9 mouse cellular contexts compared by ENCODE assay signal in the genomic region with DNA sequence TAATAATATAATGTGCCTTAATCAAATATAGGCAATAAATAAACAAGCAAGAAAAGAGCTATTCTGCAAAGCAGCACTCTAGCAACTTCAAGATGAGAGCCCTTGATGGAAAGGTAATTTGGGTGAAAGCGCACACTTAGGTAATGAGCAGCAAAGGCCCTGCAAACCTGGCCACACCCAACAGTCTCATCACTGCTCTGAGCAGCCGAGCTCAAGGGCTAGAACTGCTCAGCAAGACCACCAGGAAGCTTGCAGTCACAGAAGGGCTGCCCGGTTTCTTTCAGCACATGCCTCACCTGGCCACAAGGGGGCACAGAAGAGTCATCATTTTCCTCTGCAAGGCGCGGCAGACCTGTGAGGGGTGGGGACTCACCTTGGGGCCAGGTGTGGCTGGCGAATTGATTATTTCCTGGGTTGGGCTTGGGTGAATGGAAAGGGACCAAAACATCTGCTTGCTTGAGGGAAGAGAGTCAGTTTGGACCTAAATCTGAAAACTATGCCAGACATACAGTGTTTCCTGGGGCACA.
DNase-seq lines count a peak whose midpoint lies in the region; ATAC-seq and TF ChIP-seq lines count a peak whose summit lies in the region.
"Had no signal": no experiment of that assay in that cellular context is flagged by ENCODE, and none has a peak within 500 bp of the region (broad histone marks: within the 10 kb centered on the region; RNA-seq: fewer than 3 reads in every experiment).

No protein-coding gene starts in this region.

- 16% methylated on average over 6 of the region's 6 CpGs for WGBS in hindbrain, embryonic 10.5 days
- WGBS in hindbrain, embryonic 13.5 days = 14% methylated on average over 6 of the region's 6 CpGs
- 17% methylated on average over 6 of the region's 6 CpGs for WGBS in forebrain, postnatal 0 days
- WGBS in small intestine, adult 2 months = 12% methylated on average over 6 of the region's 6 CpGs

- DNase-seq in hindbrain, embryonic 10.5 days (ENCODE audit: low spot score) = peak; percentile 47
- peak; percentile 36 for DNase-seq in A20 (ENCODE audit: low read depth, low spot score)
- peak; percentile 14 to 44 for DNase-seq in adrenal gland, postnatal 36 days
- peak; percentile 59 for DNase-seq in forebrain, postnatal 0 days
- no peak for DNase-seq in layer of hippocampus, adult 11-12 months (ENCODE audit: low spot score)

- no peak overlapping the region for H3K4me3 ChIP-seq in hindbrain, embryonic 10.5 days
- H3K4me3 ChIP-seq in hindbrain, embryonic 13.5 days = no peak overlapping the region
- H3K4me3 ChIP-seq in forebrain, postnatal 0 days (ENCODE audit: low read depth, low read length) = no peak overlapping the region
- no peak overlapping the region for H3K4me3 ChIP-seq in small intestine, adult 2 months (ENCODE audit: low read depth, low read length)
- H3K4me3 ChIP-seq: neural tube, embryonic 12.5 days had no signal

- no peak overlapping the region for H3K4me2 ChIP-seq in hindbrain, embryonic 13.5 days
- H3K4me2 ChIP-seq in forebrain, postnatal 0 days (ENCODE audit: low read depth) = no peak overlapping the region
- H3K4me2 ChIP-seq: neural tube, embryonic 12.5 days had no signal

- no peak for TF ChIP-seq POLR2A in small intestine, adult 2 months (IDR thresholded peaks at IDR 0.05; ENCODE audit: low read depth, low read length)

- peaks cover 50% of the 10 kb centered on the region for H3K27me3 ChIP-seq in hindbrain, embryonic 10.5 days (ENCODE audit: insufficient read depth, poor library complexity, severe bottlenecking)
- peaks cover 27% of the 10 kb centered on the region for H3K27me3 ChIP-seq in hindbrain, embryonic 13.5 days
- no peaks in the 10 kb centered on the region for H3K27me3 ChIP-seq in forebrain, postnatal 0 days (ENCODE audit: insufficient read depth, low read length)
- H3K27me3 ChIP-seq in small intestine, adult 2 months (ENCODE audit: control insufficient read depth, insufficient read depth, low read length) = no peaks in the 10 kb centered on the region
- H3K27me3 ChIP-seq: neural tube, embryonic 12.5 days had no signal

- no peak overlapping the region for H3K9ac ChIP-seq in hindbrain, embryonic 13.5 days
- no peak overlapping the region for H3K9ac ChIP-seq in forebrain, postnatal 0 days
- H3K9ac ChIP-seq: neural tube, embryonic 12.5 days had no signal

- peak; percentile 72 for TF ChIP-seq CTCF in forebrain, postnatal 0 days (IDR thresholded peaks at IDR 0.05; ENCODE audit: low read depth)
- peak; percentile 64; the same call in 1 of the 2 replicates for TF ChIP-seq CTCF in small intestine, adult 2 months (IDR thresholded peaks at IDR 0.05; ENCODE audit: extremely low read depth, insufficient read length, insufficient replicate concordance, low read depth, low read length)

- H3K9me3 ChIP-seq in hindbrain, embryonic 10.5 days = no peaks in the 10 kb centered on the region
- no peaks in the 10 kb centered on the region for H3K9me3 ChIP-seq in hindbrain, embryonic 13.5 days
- H3K9me3 ChIP-seq in forebrain, postnatal 0 days (ENCODE audit: low read length) = no peaks in the 10 kb centered on the region
- H3K9me3 ChIP-seq: neural tube, embryonic 12.5 days had no signal

- no peak overlapping the region for H3K27ac ChIP-seq in hindbrain, embryonic 10.5 days
- H3K27ac ChIP-seq in hindbrain, embryonic 13.5 days = no peak overlapping the region
- 0 out of 2 replicates have a peak overlapping the region, but pooled peaks have one; percentile 5 for H3K27ac ChIP-seq in forebrain, postnatal 0 days (ENCODE audit: low read depth, low read length)
- no peak overlapping the region for H3K27ac ChIP-seq in small intestine, adult 2 months (ENCODE audit: insufficient read depth, low read depth, low read length)
- H3K27ac ChIP-seq: neural tube, embryonic 12.5 days had no signal

- ATAC-seq in hindbrain, embryonic 13.5 days (ENCODE audit: low FRiP score) = no peak
- peak; percentile 36; the same call in 1 of the 2 replicates for ATAC-seq in forebrain, postnatal 0 days
- no peak for ATAC-seq in granulocyte monocyte progenitor cell, adult 5-6 weeks (replicated peaks; ENCODE audit: poor library complexity, severe bottlenecking)

- no peaks in the 10 kb centered on the region for H3K36me3 ChIP-seq in hindbrain, embryonic 10.5 days
- H3K36me3 ChIP-seq in hindbrain, embryonic 13.5 days = no peaks in the 10 kb centered on the region
- H3K36me3 ChIP-seq in forebrain, postnatal 0 days (ENCODE audit: insufficient read depth) = no peaks in the 10 kb centered on the region
- H3K36me3 ChIP-seq in small intestine, adult 2 months (ENCODE audit: control insufficient read depth, insufficient read depth, low read length) = no peaks in the 10 kb centered on the region
- H3K36me3 ChIP-seq: neural tube, embryonic 12.5 days had no signal

- peaks cover 18% of the 10 kb centered on the region for H3K4me1 ChIP-seq in hindbrain, embryonic 10.5 days (replicated peaks)
- H3K4me1 ChIP-seq in hindbrain, embryonic 13.5 days (replicated peaks) = peaks cover 33% of the 10 kb centered on the region
- H3K4me1 ChIP-seq in forebrain, postnatal 0 days (ENCODE audit: insufficient read depth) = no peaks in the 10 kb centered on the region
- no peaks in the 10 kb centered on the region for H3K4me1 ChIP-seq in small intestine, adult 2 months (ENCODE audit: control insufficient read depth, insufficient read depth, insufficient read length, low read length)
